Mouse (Mus musculus) macrophage (primary cell): ENCODE measurements around the gene Atp6v0e. TPM values are rescaled to one million over a fixed set of nuclear protein-coding genes. Genes with fewer than 3 reads are reported as not detected.

Experiments used
- H3K27ac ChIP-seq: fragments of 350-480 bp; formaldehyde crosslinking; 2 replicates; pipeline ENCODE4 v1.9.0; 2021
- H3K36me3 ChIP-seq: fragments of 350-480 bp; formaldehyde crosslinking; 2 replicates; pipeline ENCODE4 v1.9.0; 2021; ENCODE audit errors: inconsistent target
- H3K4me3 ChIP-seq: fragments of 350-480 bp; formaldehyde crosslinking; 2 replicates; pipeline ENCODE4 v1.9.0; 2021; ENCODE audit errors: inconsistent target
- H3K79me2 ChIP-seq: fragments of 350-480 bp; formaldehyde crosslinking; 2 replicates; pipeline ENCODE4 v1.9.0; 2021; ENCODE audit errors: inconsistent target
- WGBS: methylation state at CpG from one replicate; pipeline ENCODE4 v1.1.7; 2026; ENCODE audit warnings: inconsistent platforms; ENCODE audit not compliant: missing documents; 5-methylcytosine and 5-hydroxymethylcytosine counted together
- polyA plus RNA-seq: library from polyadenylated mRNA; stranded (reverse); fragments of 250-400 nt; gene quantifications from 3 replicates; pipeline ENCODE4 v1.2.4, GENCODE M21; 2018; ENCODE audit warnings: inconsistent platforms

Gene Atp6v0e
- polyA plus RNA-seq, 1 experiment from 2014 or later: 212 TPM

DNA sequence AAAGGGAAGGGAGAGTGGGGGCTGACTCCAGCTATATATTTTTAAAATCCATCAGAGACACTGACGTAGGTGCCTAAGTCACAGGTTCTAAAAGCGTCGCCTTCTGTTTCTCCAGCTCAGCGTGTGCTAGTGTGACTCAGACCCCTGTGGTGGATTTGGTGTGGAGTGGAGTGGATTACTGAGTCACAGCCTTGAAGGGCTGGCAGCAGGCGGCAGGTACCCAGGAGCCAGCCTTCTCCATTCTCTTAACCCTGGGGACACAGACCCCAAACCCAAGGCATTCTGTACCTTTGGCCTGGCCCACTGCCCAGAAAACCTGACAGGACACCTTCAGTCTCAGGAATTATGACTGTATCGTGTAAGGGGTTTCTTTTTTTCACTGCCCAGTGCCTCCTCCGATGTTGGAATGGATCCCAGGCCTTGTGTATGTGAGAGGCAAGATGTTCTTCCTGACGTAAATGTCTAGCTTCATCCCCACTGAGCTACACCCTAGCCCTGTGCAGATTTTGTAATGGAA, 31.2 kb upstream of the Atp6v0e start:
- 97% methylated on average over 8 of the region's 8 CpGs for WGBS
- Histone ChIP-seq H3K27ac (no peak overlapping the region), H3K36me3 (peaks cover 30% of the 10 kb centered on the region), H3K4me3 (no peak overlapping the region), H3K79me2 (no peaks in the 10 kb centered on the region)

DNA sequence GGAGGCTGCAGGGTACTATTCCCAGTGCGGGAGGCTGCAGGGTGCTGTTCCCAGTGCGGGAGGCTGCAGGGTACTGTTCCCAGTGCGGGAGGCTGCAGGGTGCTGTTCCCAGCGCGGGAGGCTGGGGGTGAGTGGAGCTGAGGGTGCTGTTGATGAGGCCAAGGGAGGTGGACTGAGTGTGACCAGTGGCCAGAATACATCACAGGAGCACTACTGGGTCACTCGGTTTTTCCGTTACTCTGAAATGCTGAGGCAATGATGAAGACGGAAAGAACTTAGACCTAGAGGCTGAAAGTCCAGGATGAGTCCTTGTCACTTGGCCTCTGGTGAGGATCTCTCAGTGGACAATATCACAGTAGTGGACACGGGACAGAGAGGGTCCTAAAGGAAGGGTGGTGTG, 29.8 kb upstream of the Atp6v0e start:
- Histone ChIP-seq H3K36me3 (peaks cover 30% of the 10 kb centered on the region), H3K4me3 (no peak overlapping the region), H3K27ac (no peak overlapping the region), H3K79me2 (no peaks in the 10 kb centered on the region)
- WGBS: 91% methylated on average over 8 of the region's 9 CpGs

DNA sequence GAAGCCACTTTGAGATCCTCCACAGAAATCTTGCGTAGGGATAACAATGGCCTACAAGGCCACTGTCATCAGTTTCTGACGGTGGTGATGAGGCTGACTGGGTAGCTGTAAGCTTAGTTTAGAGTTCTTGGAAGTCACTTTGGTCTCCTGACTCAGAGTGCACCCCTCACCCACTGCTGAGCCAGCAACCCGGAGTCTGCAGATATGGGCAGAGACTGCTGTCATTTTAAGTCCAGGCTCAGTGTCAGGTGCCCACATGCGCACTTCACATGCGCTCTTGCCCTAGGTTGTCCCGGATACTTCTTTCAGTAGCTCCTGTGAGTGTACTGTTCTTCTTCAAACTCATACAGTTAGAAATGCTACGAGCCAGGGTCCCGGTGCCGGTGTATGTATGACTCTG, 29.1 kb upstream of the Atp6v0e start:
- Histone ChIP-seq H3K27ac (no peak overlapping the region), H3K79me2 (no peaks in the 10 kb centered on the region), H3K36me3 (peaks cover 30% of the 10 kb centered on the region), H3K4me3 (no peak overlapping the region)
- 97% methylated on average over 9 of the region's 9 CpGs for WGBS

DNA sequence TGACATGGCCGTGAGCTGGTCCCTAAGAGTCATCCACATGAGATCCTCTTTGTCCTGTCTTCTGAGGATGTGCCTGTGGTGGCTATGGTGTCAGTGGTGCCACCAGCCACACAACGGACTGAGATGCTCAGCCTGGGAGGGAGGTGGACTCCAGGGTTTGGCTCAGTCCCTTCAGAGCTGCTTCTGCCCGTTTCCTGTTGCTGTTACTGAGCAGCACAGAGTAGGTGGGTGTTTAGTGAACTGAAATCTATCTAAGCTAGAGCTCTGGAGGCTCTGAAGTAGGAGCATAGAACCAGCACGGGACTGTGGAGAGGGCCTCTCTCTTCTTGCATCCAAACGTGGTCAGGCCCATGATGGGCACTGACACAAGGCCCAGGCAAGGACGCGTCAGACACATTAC, 28.5 kb upstream of the Atp6v0e start:
- H3K4me3 ChIP-seq: no peak overlapping the region
- H3K27ac ChIP-seq: no peak overlapping the region
- 94% methylated on average over 7 of the region's 7 CpGs for WGBS
- no peaks in the 10 kb centered on the region for H3K79me2 ChIP-seq
- H3K36me3 ChIP-seq: peaks cover 26% of the 10 kb centered on the region

DNA sequence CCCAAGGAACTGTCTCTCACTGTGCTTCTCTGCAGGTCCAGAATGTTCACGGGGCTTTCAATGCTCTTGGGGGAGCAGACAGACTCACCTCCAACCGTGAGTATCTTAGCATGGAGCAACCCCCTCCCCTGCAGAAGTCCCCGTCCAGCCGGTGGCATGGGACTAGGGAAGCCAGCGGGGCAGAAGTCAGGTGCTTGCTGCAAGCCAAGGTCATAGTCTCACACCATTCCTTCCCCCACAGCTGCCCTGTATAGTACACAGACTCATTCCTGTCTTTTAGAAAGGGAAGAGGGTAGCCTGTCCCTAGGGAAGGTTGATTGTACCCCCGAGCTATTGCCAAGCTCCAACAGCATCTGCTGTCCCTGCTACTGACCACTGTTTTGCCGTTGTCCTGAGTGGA, 27.1 kb upstream of the Atp6v0e start:
- Histone ChIP-seq H3K79me2 (no peaks in the 10 kb centered on the region), H3K36me3 (peaks cover 18% of the 10 kb centered on the region), H3K4me3 (no peak overlapping the region), H3K27ac (no peak overlapping the region)
- WGBS: 94% methylated on average over 7 of the region's 7 CpGs

DNA sequence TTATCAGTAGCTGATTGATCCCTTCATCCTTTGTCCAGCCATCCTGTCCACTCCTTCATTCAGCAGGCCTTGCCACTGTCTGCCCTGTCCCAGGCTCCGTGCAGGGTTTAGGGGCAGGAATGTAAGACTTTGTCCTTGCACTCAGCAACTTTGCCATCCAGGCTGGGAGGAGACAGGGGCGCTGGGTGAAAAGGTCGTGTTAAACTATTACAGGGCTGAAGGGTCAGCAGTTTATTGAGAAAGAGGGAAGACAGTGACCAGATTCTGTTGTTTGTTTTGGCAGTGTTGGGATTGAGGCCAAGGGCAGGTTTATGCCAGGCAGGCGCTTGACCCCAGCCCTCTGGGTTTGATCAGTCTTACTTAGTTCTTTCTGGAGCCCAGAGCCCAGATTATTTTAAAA, 25.2 kb upstream of the Atp6v0e start:
- 85% methylated on average over 4 of the region's 4 CpGs for WGBS
- Histone ChIP-seq H3K79me2 (no peaks in the 10 kb centered on the region), H3K36me3 (peaks cover 30% of the 10 kb centered on the region; the same call in 1 of the 2 replicates), H3K27ac (no peak overlapping the region), H3K4me3 (no peak overlapping the region)

DNA sequence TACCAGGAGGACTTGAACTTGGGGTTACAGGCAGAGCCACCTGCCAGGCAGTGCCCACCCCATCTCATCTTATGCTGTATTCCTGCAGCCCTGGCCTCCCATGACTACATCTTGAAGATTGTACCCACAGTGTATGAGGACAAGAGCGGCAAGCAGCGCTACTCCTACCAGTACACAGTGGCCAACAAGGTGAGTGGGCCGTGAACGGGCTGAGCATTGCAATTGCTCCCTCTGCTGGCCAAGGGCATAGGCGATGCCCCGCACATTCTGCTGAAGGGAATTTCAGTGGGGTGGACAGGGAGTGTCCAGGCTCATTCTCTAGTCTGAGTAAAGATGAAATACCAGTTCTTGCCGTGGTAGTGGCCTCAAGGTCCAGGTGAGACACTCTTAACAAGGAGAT, 24.4 kb upstream of the Atp6v0e start:
- WGBS: 20% methylated on average over 7 of the region's 7 CpGs
- no peak overlapping the region for H3K4me3 ChIP-seq
- no peaks in the 10 kb centered on the region for H3K79me2 ChIP-seq
- H3K27ac ChIP-seq: no peak overlapping the region
- peaks cover 38% of the 10 kb centered on the region for H3K36me3 ChIP-seq

DNA sequence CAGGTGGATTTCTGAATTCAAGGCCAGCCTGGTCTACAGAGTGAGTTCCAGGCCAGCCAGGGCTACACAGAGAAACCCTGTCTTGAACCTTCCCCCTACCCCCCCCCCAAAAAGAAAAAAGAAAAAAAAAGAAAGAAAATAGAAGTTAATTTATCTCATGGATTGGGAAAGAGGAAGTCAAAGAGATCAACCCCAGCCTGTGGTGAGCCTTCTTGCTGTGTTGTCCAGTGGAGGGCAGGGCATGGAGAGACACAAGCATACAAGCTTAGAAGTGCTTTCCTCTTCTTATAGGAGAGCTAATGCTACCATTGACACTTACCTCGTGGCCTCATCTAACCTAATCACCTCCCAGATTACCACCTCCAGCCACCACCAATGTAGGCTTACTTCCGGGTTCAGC, 23.2 kb upstream of the Atp6v0e start:
- H3K36me3 ChIP-seq: peaks cover 39% of the 10 kb centered on the region
- no peak overlapping the region for H3K27ac ChIP-seq
- WGBS: 60% methylated on average over 2 of the region's 2 CpGs
- H3K4me3 ChIP-seq: no peak overlapping the region
- no peaks in the 10 kb centered on the region for H3K79me2 ChIP-seq

DNA sequence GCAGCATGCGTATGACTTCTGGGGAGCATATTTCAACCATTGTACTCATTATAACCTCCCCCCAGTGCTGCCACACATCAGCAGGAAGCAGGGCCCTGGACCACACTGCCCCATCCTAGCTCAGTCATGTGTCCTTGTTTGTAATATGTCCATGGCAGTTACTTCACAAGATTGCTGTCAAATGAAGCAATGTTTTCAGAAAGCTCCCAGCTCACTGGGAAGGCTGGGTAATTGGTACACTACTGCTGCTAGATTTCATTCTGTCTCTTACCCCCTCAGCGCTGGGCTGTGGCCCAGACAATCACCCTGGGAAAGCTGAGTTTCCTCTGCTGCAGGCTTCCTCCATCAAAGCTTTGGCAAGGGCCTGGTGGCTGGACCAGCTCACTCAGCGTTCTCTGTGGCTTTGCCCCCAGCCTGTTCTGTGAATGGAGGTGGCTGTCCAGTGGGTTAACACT, 22.7 kb upstream of the Atp6v0e start:
- peaks cover 38% of the 10 kb centered on the region for H3K36me3 ChIP-seq
- H3K4me3 ChIP-seq: no peak overlapping the region
- H3K79me2 ChIP-seq: no peaks in the 10 kb centered on the region
- H3K27ac ChIP-seq: no peak overlapping the region
- 94% methylated on average over 3 of the region's 3 CpGs for WGBS

DNA sequence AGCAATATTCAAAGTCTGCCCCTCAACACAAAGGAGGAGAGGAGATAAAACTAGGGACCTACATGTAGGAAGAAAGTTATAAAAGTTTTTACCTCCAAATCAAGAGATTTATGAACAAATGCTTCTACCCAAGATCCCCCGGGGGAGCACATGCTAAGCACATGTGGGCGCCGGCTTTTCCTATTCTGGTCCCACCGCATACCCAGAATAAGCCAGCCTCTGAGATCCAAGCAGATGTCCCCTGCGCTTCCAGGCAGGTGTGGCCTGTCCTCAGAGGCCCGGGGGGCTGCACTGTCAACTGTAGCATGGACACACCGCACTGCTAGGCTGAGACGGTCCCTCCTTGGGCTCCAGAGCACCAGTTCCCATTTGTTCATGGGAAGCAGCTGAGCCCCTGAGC, 19.6 kb upstream of the Atp6v0e start:
- Histone ChIP-seq H3K36me3 (peaks cover 30% of the 10 kb centered on the region), H3K4me3 (no peak overlapping the region), H3K27ac (no peak overlapping the region), H3K79me2 (no peaks in the 10 kb centered on the region)
- 100% methylated on average over 8 of the region's 8 CpGs for WGBS

DNA sequence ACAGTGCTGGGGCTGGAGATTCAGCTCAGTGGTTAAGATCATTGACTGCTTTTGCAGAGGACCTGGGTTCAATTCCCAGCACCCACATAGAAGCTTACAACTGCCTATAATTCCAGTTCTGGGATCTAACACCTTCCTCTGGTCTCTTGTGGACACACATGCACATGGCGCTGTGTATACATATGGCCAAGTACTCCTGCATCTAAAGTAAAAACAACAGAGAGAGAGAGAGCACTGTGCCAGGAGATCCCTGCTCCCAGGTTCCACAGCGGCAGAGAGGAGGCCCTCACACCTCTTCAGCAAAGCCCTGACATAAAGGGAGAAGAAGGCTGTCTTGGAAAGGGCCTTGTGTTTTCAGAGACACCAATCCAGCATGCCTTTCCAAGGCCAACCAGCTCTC, 19.0 kb upstream of the Atp6v0e start:
- no peaks in the 10 kb centered on the region for H3K79me2 ChIP-seq
- WGBS: 96% methylated on average over 2 of the region's 2 CpGs
- H3K36me3 ChIP-seq: peaks cover 30% of the 10 kb centered on the region
- no peak overlapping the region for H3K27ac ChIP-seq
- H3K4me3 ChIP-seq: no peak overlapping the region

DNA sequence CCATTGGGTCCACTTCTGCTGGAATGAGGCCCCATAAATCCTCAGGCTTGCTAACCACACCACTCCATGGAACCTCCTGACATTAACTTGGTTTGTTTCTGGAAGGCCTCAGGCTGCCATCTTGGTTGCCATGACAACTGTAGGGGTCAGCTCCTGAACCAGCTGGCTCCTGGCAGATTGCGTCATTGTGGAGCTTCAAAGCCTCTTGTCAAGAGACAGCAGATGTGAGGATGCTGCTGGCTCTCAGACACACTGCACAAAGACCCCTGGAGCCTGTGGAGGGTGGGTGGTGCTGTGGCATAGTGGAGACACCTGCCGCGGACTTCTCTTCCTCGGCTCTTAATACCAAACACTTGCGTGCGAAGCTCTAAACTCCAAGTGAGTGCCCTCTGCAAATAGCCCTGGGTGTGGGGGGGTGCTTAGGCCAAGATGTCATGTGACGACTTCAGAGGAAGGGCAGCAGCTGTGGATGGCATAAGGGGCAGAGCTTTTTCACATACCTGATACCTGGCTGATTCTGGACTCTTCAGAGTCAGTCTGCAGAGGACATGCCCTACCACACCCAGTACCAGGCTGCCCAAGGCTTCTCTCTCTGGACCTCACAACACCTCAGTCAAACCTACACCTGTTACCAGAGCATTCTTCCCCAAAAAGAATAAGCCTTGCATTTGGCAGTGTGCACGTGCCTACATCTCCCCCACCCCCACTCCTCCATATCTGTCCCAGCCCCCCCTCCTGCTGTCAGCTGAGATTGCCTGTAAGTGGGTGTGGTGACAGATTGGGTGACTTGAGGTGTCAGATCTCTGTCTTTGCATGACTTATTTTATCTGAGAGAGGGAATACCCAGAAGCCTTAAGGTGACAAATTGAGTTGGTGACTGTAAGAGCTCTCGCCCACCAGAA, 18.3 kb upstream of the Atp6v0e start:
- 94% methylated on average over 9 of the region's 9 CpGs for WGBS
- Histone ChIP-seq H3K79me2 (no peaks in the 10 kb centered on the region), H3K27ac (no peak overlapping the region), H3K4me3 (no peak overlapping the region), H3K36me3 (peaks cover 30% of the 10 kb centered on the region)

DNA sequence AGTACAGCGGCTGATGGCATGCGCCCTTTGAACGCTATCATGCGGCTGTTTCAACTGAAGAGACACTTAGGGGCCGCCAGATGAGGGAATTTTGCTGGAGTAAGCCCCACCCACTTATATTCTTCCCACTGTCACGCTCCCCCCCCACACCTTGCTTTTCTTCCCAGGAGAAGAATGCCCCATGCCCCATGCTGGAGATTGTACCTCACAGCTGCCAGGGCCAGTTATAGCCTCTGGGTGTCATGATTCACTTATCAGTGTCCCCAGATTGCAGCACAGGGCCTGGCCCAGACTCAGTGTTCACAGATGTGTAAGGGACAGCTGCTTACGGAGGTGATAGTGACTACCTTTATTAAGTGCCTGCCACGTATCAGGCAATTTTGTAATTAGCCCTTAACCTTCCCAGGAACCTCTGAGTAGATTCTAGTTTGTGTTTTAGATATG, 17.6 kb upstream of the Atp6v0e start:
- H3K4me3 ChIP-seq: no peak overlapping the region
- H3K79me2 ChIP-seq: no peaks in the 10 kb centered on the region
- H3K27ac ChIP-seq: no peak overlapping the region
- 94% methylated on average over 8 of the region's 8 CpGs for WGBS
- peaks cover 30% of the 10 kb centered on the region for H3K36me3 ChIP-seq

DNA sequence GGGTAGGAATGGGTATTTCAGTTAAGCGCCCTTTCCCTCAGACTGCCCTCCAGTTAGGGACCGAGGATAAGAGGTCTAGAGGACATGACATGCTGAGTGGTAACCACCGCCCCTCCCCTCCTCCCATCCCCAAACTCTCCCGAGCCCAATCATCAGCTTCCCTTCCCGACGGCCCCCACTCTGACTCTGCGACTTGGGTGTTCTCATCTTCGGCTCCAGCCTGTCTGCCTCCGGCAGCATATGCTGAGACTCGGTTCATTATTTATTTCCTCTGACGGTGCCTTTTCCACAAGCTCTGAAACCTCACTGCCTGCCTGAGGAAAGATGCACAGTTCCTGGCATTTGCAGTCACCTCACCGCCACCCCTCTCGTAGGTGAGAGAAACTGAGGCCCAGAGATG, 15.7 kb upstream of the Atp6v0e start:
- 77% methylated on average over 13 of the region's 13 CpGs for WGBS
- H3K79me2 ChIP-seq: no peaks in the 10 kb centered on the region
- no peak overlapping the region for H3K4me3 ChIP-seq
- peaks cover 23% of the 10 kb centered on the region for H3K36me3 ChIP-seq
- no peak overlapping the region for H3K27ac ChIP-seq

DNA sequence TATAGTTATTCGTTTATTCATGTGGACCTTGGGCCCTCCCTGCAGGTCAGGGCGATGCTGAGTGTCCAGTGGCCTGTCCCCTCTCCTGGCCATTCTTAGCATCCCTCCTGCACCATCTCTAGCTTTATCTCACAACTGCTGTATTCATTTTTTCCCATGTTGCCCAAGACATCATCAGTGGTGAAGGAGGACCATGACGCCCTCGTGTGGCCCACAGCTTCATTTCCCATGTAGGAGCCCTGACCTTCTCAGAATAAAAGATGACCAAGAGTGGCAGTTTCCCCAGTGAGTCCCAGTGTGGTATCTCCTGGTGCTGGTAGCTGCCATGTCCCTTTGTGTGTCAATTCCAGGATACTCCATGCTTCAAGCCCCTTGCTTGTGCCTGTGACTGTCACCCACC, 13.5 kb upstream of the Atp6v0e start:
- 100% methylated on average over 4 of the region's 4 CpGs for WGBS
- no peak overlapping the region for H3K27ac ChIP-seq
- peaks cover under 1% of the 10 kb centered on the region; the same call in 1 of the 2 replicates for H3K36me3 ChIP-seq
- H3K4me3 ChIP-seq: no peak overlapping the region
- no peaks in the 10 kb centered on the region for H3K79me2 ChIP-seq
